Mouse (Mus musculus): ENCODE measurements around the gene Fam53b.

DNA sequence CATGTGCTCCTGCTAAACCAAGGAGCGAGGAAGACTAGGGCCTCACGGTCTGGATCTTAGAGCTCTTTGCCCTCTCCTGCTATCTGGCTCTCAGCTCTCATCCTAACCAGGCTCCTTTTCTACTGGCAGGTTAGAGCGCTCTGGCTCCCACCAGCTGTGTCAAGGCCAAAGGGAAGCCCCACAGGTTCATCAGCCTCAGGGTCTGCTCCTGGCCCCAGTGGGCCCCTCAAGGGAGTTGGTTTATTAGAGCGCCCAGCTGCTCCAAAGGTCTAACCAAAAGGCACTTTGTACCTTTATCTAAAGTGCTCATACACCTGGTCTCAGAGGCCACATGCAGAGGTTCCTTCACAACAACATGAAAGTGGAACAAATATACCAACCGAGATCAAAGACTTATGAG is 57.4 kb downstream of the Fam53b start:
- TF ChIP-seq POLR2A (IDR thresholded peaks at IDR 0.05; ENCODE audit: extremely low read depth, insufficient read depth, low read length) (no peak), CTCF (IDR thresholded peaks at IDR 0.05; ENCODE audit: extremely low read depth, insufficient read depth, low read length) (no peak)
